In genomic region chr9:8996494-8996893, GRCm38 (mm10) we compare ENCODE assay signal across 34 mouse cellular contexts. TPM values are rescaled to one million over a fixed set of nuclear protein-coding genes. Genes with fewer than 3 reads are reported as not detected.
"Had no signal": no experiment of that assay in that cellular context is flagged by ENCODE, and none has a peak within 500 bp of the region (broad histone marks: within the 10 kb centered on the region; RNA-seq: fewer than 3 reads in every experiment).

No protein-coding gene starts in this region.

- DNase-seq: cerebellum, adult 18-20 months; cerebellum, adult 2 months; cerebellum, adult 8-10 months; cerebellum, adult 9-10 months; cerebellum, adult 9-11 months; cerebellum, postnatal 10 days; cerebellum, postnatal 25 days; cerebellum, postnatal 36 days; embryo, embryonic 11 days; forebrain, postnatal 0 days; gastrocnemius, adult 2 months; gastrocnemius, postnatal 10 days; gastrocnemius, postnatal 14 days; gastrocnemius, postnatal 25 days; gastrocnemius, postnatal 36 days; heart, adult 11 months; heart, adult 18-20 months; heart, adult 2 months had no signal

- H3K36me3 ChIP-seq: forebrain, embryonic 10.5 days; forebrain, embryonic 15.5 days had no signal

- H3K9me3 ChIP-seq: embryonic facial prominence, embryonic 10.5 days; embryonic facial prominence, embryonic 12.5 days; embryonic facial prominence, embryonic 13.5 days; forebrain, embryonic 10.5 days; forebrain, embryonic 12.5 days; forebrain, embryonic 13.5 days; forebrain, embryonic 15.5 days had no signal

- ATAC-seq: forebrain, embryonic 13.5 days; forebrain, embryonic 14.5 days; forebrain, embryonic 15.5 days; forebrain, embryonic 16.5 days had no signal

- H3K4me1 ChIP-seq: embryonic facial prominence, embryonic 10.5 days; embryonic facial prominence, embryonic 12.5 days; embryonic facial prominence, embryonic 13.5 days; embryonic facial prominence, embryonic 15.5 days; forebrain, embryonic 10.5 days; forebrain, embryonic 12.5 days; forebrain, embryonic 13.5 days; forebrain, embryonic 15.5 days had no signal

- H3K27ac ChIP-seq: embryonic facial prominence, embryonic 10.5 days; embryonic facial prominence, embryonic 12.5 days; embryonic facial prominence, embryonic 13.5 days; embryonic facial prominence, embryonic 15.5 days; forebrain, embryonic 10.5 days; forebrain, embryonic 12.5 days; forebrain, embryonic 13.5 days; forebrain, embryonic 15.5 days; gastrocnemius, adult 2 months; heart, adult 2 months had no signal

- H3K4me3 ChIP-seq: embryonic facial prominence, embryonic 10.5 days; embryonic facial prominence, embryonic 12.5 days; embryonic facial prominence, embryonic 13.5 days; embryonic facial prominence, embryonic 15.5 days; erythroblast, embryonic 14.5 days; forebrain, embryonic 10.5 days; forebrain, embryonic 12.5 days; forebrain, embryonic 13.5 days; forebrain, embryonic 15.5 days; gastrocnemius, adult 2 months; heart, adult 2 months had no signal

- H3K27me3 ChIP-seq: embryonic facial prominence, embryonic 12.5 days; embryonic facial prominence, embryonic 13.5 days; embryonic facial prominence, embryonic 15.5 days; forebrain, embryonic 12.5 days; forebrain, embryonic 13.5 days; forebrain, embryonic 15.5 days had no signal

RNA-seq across cellular contexts. Expression of gene Gm16485, which starts 24.9 kb away (rescaled TPM):
- total RNA-seq: gastrocnemius, adult 18-20 months; gastrocnemius, adult 2 months; gastrocnemius, adult 8-10 months; gastrocnemius, postnatal 10 days; gastrocnemius, postnatal 14 days; gastrocnemius, postnatal 25 days; gastrocnemius, postnatal 36 days; heart, adult 18-20 months; heart, adult 2 months; heart, adult 8-10 months had no signal
- polyA plus RNA-seq: embryonic facial prominence, embryonic 10.5 days; embryonic facial prominence, embryonic 13.5 days; embryonic facial prominence, embryonic 14.5 days; erythroblast, embryonic 14.5 days; forebrain, embryonic 10.5 days; forebrain, embryonic 14.5 days; gonadal fat pad, adult 2 months; heart, adult 2 months had no signal
